Comparison of ENCODE assay signal across 8 mouse cellular contexts in the genomic region with DNA sequence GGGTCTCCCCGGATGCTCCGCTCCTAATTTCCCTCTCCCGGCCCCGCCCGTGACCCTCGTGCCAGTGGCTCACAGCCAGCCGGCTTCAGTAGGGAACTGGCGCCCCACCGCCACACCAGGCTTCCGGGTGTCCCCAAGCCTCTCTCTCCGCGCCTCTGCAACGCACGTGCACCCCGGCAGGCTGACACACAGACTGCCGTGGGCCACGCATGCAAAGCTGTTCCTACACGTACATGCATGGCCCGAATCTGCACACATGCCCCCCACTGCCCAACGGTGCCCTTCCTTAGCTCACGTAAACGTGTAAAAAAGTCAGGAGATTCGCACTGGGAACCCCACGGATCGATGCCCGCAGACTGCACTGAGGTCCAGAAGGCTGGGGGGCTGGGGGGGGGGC. TPM values are rescaled to one million over a fixed set of nuclear protein-coding genes. Genes with fewer than 3 reads are reported as not detected.
DNase-seq lines count a peak whose midpoint lies in the region; ATAC-seq lines count a peak whose summit lies in the region.

No protein-coding gene starts in this region.

- no peaks in the 10 kb centered on the region for H3K9me3 ChIP-seq in forebrain, embryonic 13.5 days (replicated peaks)
- H3K9me3 ChIP-seq in lung, embryonic 16.5 days (ENCODE audit: control insufficient read depth, low read length), result no peaks in the 10 kb centered on the region

- peaks cover 20% of the 10 kb centered on the region for H3K36me3 ChIP-seq in forebrain, embryonic 13.5 days (ENCODE audit: poor library complexity, severe bottlenecking)
- peaks cover 18% of the 10 kb centered on the region for H3K36me3 ChIP-seq in lung, embryonic 16.5 days (ENCODE audit: control insufficient read depth, insufficient read depth, low read length)

- H3K4me2 ChIP-seq in forebrain, embryonic 13.5 days, result peak overlapping the region; percentile 93
- peak overlapping the region; percentile 93 for H3K4me2 ChIP-seq in lung, embryonic 16.5 days (ENCODE audit: low read depth, low read length)

- ATAC-seq in forebrain, embryonic 13.5 days, result peak; percentile 52
- ATAC-seq in lung, embryonic 16.5 days (ENCODE audit: low read depth), result peak; percentile 41

- H3K4me3 ChIP-seq in forebrain, embryonic 13.5 days, result peak overlapping the region; percentile 69
- H3K4me3 ChIP-seq in lung, embryonic 16.5 days (ENCODE audit: low read length), result peak overlapping the region; percentile 93

- peak; percentile 77 for DNase-seq in CD4-positive, CD25-positive, alpha-beta regulatory T cell, adult 2 months (ENCODE audit: low read depth, low spot score)
- peak; percentile 22 to 31 for DNase-seq in adrenal gland, postnatal 4 days (ENCODE audit: low spot score in 2 of 2)
- DNase-seq in heart, postnatal 14 days, result peak; percentile 72 to 75
- DNase-seq in kidney, postnatal 4 days, result peak; percentile 71 to 79
- DNase-seq in ovary, adult 18-20 months (ENCODE audit: low spot score), result peak; percentile 39
- DNase-seq in thymus, postnatal 14 days, result peak; percentile 85

- under 1% methylated on average over 26 of the region's 26 CpGs for WGBS in forebrain, embryonic 13.5 days
- WGBS in lung, embryonic 16.5 days, result under 1% methylated on average over 26 of the region's 26 CpGs

- H3K4me1 ChIP-seq in forebrain, embryonic 13.5 days, result peaks cover 13% of the 10 kb centered on the region
- H3K4me1 ChIP-seq in lung, embryonic 16.5 days (replicated peaks; ENCODE audit: control insufficient read depth, insufficient read depth, low read length), result peaks cover 19% of the 10 kb centered on the region

- peaks cover 20% of the 10 kb centered on the region; the same call in 1 of the 2 replicates for H3K27me3 ChIP-seq in forebrain, embryonic 13.5 days
- H3K27me3 ChIP-seq in lung, embryonic 16.5 days (ENCODE audit: control insufficient read depth, insufficient read depth, low read depth, low read length), result no peaks in the 10 kb centered on the region

- intact Hi-C loops in heart, postnatal 14 days (cut with DNase I), result loop anchor here (2.0 to 5.0 kb wide), 2 partner anchors 54 to 55 kb away; no protein-coding TSS in a partner anchor

- peak overlapping the region; percentile 72 for H3K9ac ChIP-seq in forebrain, embryonic 13.5 days
- H3K9ac ChIP-seq in lung, embryonic 16.5 days (ENCODE audit: low read length), result peak overlapping the region; percentile 96

- H3K27ac ChIP-seq in forebrain, embryonic 13.5 days, result no peak overlapping the region
- H3K27ac ChIP-seq in lung, embryonic 16.5 days (ENCODE audit: low read length), result peak overlapping the region; percentile 88

RNA-seq across cellular contexts. Expression of a gene that starts 0.9 kb away (rescaled TPM):
- total RNA-seq in adrenal gland, postnatal 4 days (2021), result 10 to 100 TPM; 73.3 to 79.1 TPM
- polyA plus RNA-seq in forebrain, embryonic 13.5 days (2015; fragmentation: Nextera tagmentation; extraction: Ambion mirVana), result 5.8 and 8.0 TPM in 2 replicates
- 10 to 100 TPM; 15.5 to 16.4 TPM for total RNA-seq in heart, postnatal 14 days (2021)
- 19.4 and 20.3 TPM in 2 replicates for polyA plus RNA-seq in lung, embryonic 16.5 days (2015; fragmentation: Nextera tagmentation; extraction: Ambion mirVana)

RNA-seq across cellular contexts. Expression of a gene that starts 25.2 kb away (rescaled TPM):
- total RNA-seq in adrenal gland, postnatal 4 days (2021), result not detected
- not detected in 2 replicates for polyA plus RNA-seq in forebrain, embryonic 13.5 days (2015; fragmentation: Nextera tagmentation; extraction: Ambion mirVana)
- total RNA-seq in heart, postnatal 14 days (2021), result not detected
- polyA plus RNA-seq in lung, embryonic 16.5 days (2015; fragmentation: Nextera tagmentation; extraction: Ambion mirVana), result not detected in 2 replicates

Comparison
In these comparisons a context has a peak if more than half of its experiments do, and no peak if none do; other contexts are left out.
1. DNase-seq: peak in every context shown above with its lines; median percentile 85 in thymus, postnatal 14 days; 77 in CD4-positive, CD25-positive, alpha-beta regulatory T cell, adult 2 months; 75 in kidney, postnatal 4 days; 74 in heart, postnatal 14 days; 39 in ovary, adult 18-20 months; 26 in adrenal gland, postnatal 4 days.
2. RNA of a gene that starts 0.9 kb away (total RNA-seq): 73.3 to 79.1 TPM in adrenal gland, postnatal 4 days; 15.5 to 16.4 TPM in heart, postnatal 14 days; every median in the first group is over 4 times any median in the second.